Mouse (Mus musculus) common myeloid progenitor, adult 5-6 weeks (primary cell): ENCODE results near the gene Pih1d2. TPM values are rescaled to one million over a fixed set of nuclear protein-coding genes. Genes with fewer than 3 reads are reported as not detected.
A peak's percentile ranks its signal among the peaks of the same experiment; 100 is the strongest.

Experiments
- ATAC-seq: replicated peaks from 2 replicates; pipeline ENCODE4 v1.8.0; 2016; ENCODE audit warnings: low read depth, mild to moderate bottlenecking, moderate TSS enrichment, inconsistent platforms; ENCODE audit not compliant: poor library complexity, severe bottlenecking
- total RNA-seq: library from RNA; stranded (forward); fragments of 200-1000, 187-1606 nt; gene quantifications from 2 replicates; pipeline ENCODE4 v1.2.3, GENCODE M21; 2017

Gene Pih1d2
- total RNA-seq: 0.24 and 4.4 TPM in 2 replicates

DNA sequence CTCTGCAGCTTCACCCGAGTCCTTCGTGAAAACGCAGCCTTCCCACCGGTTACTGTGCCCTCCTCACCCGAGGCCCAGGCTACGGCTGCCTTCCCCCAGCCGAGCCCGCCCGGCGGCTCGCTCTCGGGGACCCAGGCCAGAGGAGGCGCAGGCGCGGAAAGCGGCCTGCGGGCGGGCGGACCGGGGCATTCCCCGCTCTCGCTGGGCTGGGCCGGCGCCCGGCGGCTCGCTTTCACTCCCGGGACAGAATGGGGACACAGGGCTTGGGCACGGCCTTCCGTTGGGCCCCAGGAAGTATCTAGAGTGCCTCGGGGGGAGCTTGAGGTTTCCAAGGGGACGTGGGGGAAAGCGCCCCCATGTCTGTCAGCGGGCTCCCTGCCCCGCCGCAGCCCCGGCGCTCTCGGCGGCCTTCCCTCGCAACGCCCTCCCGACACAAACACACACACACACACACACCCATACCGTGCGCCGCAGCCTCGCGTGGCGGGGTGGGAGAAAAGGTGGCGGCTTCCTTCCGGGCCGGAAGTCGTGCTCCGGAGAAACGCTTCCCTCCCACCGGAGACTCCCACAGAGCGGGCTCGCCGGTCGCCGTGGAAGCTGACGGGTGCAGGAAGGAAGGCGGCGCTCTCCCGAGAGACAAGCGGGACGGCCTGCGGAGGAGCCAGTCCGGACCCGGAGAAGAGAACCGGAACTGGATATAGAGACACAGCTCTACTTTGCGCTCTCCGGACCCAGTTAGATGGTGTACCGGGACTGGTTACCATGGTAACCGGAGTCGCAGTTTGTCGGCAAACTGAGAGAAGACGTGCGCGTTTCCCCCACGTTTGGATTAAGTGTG, at the start of gene Pih1d2, which contains the start of gene Nkapd1:
Pih1d2 (plus strand) TSS at position 556 of the 838 bp plus-strand sequence.
Nkapd1 (minus strand) TSS at position 699 of the 838 bp plus-strand sequence.
- ATAC-seq: peak; percentile 92

DNA sequence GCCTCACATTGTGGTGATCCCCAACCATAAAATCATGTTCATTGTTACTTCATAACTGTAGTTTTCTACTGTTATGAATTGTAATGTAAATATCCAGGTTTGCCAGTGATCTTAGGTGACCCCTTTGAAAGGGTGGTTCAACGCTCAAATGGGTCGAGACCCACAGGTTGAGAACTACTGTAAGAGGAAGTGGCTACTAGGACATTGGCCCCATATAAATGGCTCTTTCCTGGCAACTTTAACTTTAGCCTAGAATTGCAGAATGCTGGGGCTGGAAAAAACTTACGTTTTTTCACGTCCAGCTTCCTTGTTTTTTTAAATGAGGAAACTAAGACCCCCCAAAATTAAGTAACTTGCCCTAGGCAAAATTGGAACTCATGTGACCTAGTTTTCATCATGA, 49.7 kb upstream of the Pih1d2 start:
- peak; percentile 29; the same call in 1 of the 2 replicates for ATAC-seq

DNA sequence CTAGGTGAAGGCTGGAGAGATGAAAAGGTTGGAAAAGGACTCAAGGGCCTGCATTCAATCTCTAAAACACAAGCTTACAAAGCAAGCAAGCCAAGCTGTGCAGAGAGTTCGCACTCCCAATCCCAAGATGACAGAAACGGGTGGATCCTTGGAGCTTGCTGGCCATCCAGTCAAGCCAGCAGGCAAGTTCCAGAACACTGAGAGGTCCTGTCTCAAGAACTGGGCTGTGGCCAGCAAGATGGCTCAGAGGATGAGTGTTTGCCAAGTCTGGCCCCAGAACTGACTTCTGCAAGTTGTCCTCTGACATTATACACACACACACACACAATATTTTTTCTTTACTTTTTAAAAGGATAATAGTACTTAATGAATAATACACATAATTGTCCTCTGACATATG, 49.2 kb upstream of the Pih1d2 start:
- no peak for ATAC-seq

DNA sequence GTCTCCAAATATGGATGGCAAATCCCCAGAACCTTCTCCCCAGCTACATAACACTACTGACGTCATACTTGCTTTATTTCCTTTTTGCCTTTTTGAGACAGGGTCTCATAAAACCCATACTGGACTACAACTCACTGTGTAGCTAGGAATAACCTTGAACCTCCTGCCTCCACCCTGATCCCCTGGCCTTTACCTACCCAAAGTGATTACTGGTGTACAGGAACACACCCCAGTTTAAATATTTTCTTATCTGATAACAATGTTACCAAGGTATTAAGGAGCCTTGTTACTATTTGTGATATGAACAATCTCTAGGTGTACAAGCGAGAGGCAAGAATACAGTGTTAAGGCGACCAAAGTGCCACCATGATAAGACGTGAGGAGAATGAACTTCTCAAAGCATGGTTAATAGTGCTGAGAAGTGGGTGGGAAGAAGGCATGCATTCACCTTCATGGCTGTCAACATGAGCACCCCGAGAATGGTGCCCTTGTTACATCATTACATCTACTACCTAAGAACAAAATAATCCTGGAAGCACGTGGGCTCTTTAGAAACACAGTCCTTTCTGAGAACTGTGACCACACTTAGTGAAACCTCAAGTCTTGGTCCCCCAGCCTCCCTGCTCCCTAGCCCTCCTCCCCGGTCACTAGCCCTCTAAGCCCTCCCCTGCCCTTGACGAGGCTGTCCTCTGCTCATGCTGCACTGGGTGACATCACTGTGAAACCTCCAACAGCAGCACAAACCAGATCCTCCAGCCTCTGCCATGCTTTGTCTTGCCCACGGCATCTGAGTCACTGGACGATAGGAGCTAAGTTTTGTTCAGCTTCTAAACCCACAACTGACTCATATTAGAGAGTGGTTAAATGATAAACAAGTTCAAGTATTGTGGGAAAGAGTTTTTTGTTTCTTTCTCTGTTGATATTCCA, 47.3 kb upstream of the Pih1d2 start:
- no peak for ATAC-seq

DNA sequence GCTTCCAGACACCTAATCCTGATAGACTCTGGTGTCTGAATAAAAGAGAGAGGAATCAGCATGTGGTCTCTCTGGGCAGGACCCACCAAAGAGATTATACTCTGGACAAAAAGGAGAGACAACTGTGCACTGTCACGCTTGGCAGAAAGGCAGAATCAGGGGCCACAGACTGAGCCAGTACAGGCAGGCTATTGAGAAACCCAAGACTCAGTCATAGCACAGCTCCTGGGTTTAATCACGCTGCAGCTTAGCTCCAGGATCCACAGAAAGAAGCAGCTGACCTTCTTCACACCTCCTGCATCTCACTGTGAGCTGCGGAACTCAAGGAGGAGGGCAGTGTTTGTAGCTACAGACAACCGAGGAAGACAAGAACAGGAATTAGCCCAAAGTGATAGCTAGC, 36.8 kb upstream of the Pih1d2 start:
- no peak for ATAC-seq

DNA sequence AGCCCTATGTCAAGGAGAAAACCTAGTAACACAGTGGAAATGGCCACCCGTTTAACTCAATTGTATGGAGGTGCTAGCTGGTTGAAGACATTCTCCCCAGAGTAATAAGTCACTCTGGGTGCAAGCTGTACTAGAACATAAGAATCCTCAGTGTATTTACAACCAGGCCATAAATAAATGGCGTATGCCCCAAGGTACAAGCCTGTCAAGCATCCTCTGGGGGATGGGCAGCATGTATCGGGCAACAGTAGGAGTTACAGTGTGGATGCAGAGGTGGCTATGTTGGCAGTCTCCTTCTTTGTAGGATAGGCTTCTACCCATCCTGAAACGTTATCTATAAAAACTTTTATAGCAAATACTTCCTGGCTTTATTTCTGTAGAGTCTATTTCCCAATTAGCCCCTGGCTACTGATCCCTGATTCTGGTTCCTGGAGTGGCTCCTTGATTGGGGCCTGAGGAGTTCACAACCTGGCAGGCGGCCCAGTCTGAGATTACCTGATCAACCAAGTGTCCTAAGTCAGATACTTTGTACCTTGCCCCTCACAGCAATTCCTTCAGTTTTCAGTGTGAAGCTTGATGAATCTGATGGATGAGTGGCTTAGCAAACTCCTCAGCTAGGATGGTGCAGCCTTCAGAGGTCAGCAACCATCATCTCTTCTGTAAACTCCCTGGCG, 31.8 kb upstream of the Pih1d2 start:
- no peak for ATAC-seq

DNA sequence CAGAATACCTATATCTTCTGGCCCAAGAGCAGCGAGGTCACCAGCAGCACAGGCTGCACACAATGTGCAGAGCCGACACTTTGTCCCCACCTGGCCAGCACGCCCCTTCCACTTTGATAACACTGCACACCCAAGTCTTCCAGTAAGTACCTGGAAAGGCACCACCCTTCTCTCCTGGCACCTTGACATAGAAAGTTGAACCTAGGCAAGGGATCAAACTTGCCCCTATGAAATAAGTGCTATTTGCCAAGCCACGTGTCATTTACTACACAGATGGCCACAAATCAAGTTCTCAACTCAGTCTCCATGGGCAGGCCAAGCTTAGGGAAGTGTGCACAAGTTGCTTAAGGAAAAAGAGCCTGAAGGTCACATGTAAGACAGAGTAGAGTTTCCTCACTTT, 30.2 kb upstream of the Pih1d2 start:
- ATAC-seq: no peak

DNA sequence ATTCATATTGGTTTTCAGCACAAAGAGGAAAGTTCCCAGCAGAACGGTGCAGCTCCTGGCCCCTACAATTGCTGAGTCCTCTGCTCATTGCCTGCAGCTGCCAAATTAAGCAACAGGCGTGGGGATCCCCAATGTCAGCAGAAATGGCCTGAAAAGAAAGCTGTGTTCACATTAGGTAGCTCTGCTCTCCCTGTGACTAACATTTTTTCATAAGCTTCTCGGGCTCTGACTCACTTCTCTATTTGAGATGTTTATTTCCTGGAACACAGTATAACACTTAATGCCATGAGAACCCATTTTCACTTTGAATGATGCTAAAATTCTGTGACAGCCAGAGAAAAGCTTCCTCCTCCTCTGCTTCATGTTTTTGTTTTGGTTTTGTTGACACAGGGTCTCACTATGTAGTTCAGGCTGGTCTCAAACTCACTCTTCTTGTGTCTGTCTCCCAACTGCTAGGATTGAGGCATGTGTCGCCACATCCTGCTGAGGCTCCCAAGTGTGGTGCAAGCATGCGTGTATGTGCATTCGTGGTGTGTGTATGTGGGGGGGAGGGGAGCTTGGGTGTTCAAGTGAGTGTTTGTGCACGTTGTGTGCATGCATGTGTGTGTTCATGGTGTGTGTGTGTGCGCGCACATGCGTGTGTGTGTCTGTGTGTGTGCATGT, 26.1 kb upstream of the Pih1d2 start:
- ATAC-seq: peak; percentile 54

DNA sequence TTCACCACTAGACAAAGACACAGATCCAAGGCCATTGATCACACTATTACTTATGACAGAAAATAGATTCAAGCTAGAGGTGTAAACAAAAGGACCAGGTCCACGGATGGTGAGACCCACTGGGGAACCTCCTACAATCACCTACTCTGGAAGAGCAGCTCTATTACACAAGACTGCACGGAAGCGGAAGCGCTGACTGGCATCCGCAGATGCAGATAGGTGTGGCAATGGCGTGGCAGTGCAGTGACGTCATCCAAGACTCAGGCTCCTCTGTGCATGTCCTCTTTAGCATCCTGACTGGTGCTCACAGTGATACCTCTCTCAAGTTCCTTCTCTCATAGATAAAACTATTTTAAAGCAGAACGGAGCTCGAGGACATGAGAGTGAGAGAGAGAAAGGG, 24.2 kb upstream of the Pih1d2 start:
- no peak for ATAC-seq

DNA sequence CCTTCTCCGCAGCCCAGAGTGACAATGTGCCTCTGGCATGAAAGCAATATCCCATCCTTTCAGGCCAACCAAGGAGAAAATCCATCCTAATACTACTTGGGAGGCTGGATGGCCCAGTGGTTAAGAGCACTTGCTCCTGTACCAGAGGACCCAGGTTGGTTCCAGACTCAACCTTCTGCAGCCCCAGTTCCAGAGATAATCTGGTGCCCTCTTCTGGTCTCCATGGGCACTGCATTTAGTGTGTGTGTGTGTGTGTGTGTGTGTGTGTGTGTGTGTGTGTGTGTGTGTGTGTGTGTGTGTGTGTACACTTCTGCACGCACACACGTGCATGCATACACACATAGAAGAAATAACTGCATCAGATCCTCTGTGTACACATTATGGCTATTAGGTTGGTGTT, 23.6 kb upstream of the Pih1d2 start:
- peak; percentile 76 for ATAC-seq

DNA sequence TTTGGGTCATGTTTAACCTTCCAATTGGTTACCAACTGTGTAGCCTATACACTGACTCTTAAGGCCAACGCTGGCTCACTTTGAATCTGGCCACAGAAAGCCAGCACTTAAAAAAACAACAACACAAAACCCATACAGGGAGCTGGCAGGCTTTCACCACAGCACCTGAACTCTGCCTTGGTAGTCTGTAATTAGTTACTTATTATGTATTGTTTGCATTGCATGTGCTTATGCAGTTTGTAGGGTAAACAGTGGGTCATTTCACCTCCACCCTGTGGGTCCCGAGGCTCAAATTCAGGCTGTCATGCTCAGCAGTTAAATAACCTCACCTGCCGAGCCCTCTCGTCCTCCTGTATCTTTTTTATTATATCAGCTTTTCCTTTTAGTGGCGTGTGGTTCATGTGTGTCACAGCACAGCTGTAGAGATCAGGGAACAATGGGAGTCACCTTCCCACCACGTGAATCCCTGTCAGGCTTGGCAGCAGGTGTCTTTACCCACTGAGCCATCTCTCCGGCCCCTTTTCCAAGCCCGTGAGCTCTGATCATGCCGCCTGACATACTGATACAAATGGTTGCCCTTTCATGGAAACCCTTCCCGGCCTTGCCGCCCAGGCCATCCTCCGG, 22.2 kb upstream of the Pih1d2 start:
- no peak for ATAC-seq

DNA sequence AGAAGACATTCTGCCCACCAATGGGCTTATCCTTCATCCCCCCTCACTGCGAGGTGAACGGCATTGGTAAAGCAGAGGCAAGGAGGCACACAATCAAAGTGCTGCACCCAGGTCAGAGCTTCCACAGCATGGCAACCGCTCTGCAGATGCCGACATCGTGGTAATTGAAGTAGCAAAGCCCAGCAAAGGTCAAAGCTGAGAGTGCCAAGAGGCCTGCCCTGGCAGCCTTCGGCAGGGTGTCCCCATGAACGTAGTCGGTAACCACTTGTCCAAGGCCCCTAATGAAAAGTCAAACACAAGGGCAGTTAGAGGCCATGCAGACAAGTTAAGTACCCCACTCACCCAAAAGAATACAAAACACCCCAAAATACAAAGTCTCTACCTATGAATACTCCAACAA, 20.1 kb upstream of the Pih1d2 start:
- ATAC-seq: no peak

DNA sequence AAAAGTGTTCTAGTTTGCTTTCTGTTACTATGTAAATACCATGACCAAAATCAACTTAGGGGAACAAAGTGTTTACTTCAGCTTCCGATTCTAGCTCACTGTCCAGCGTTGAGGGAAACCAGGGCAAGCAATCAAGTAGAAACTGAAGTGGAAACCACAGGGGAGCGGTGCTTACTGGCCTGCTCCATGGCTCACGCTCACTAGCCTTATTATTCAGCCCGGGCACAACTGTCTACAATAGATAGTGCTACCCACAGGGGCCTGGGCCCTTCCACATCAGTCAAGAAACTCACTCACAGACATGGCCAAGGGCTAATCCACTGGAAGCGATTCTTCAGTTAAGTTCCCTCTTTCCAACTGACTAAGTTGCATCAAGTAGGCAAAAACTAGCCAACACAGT, 15.6 kb upstream of the Pih1d2 start:
- no peak for ATAC-seq

DNA sequence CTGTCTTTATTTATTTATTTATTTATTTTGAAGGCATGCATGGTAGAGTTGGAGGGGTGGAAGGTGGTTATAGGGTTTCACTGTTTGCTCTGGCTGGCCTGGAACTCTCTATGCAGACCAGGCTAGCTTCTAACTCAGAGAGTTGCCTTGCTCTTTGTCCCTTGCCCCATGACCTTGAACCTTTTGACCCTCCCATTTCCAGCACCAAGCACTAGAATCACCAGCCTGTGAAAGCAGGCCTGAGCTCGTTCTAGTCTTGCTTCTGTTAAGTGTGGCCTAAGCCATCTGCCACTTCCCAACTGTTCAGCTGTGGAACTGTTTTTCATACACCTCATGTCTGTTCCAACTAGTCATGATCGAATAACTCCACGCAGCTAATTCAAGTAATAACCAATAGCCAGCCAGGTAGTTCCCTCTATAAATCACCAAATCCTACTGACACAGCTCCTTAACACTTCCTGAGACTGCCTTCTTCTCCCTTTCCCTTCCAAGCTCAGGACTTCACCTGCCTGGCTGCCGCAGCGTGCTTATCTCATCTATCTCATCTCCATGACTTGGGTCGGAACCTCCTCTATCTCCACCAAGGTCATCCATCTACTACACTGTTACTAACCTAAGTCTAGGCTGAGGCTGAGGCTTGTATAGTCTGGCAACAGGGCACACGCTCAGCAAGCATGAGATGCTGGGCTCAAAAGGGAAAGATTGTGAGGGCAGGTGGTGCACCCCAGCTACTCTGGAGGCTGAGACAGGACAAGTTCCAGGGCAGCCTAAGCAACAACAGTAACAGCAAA, 14.9 kb upstream of the Pih1d2 start:
- ATAC-seq: no peak

DNA sequence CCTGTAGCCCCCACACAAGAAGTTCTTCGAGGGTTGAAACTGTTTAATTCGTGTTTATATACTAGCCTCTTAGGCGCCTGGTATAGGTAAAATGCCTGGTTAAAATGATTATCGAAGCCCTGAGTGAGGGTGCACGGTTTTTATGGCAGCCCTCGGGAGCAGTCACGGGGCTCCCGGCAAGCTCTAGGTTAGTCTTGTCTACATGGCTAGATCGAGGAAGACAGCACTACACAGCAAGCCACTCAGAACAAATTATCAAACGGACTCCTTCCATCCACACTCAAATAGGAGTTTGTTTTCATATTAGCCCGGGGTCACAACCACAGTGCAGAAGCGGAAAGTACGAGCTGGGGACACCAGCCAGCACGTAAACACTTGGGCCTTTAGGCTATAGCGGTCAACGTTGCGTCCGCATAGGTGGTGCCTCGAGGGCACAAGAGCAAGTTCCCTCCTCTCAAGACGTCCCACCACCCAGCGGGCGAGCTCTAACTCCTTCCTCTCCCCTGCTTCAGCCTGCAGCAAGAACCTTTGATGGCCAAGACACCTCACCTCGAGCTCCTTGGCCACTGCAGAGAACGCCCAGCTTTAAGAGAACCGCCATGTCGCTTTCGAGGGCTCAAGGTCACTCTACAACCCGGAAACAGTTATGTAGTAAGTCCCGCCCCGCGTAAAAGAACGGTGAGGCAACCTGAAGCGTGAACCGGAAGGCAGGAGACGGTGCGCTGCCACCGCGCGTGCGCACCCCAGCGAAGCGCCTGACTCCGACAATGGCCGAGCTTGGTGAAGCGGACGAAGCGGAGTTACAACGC, 13.7 kb upstream of the Pih1d2 start, which contains the start of the genes Sdhd and Timm8b:
Sdhd (minus strand) TSS at position 624 of the 809 bp plus-strand sequence.
Timm8b (plus strand) TSS at position 722 of the 809 bp plus-strand sequence.
- ATAC-seq: peak; percentile 96

DNA sequence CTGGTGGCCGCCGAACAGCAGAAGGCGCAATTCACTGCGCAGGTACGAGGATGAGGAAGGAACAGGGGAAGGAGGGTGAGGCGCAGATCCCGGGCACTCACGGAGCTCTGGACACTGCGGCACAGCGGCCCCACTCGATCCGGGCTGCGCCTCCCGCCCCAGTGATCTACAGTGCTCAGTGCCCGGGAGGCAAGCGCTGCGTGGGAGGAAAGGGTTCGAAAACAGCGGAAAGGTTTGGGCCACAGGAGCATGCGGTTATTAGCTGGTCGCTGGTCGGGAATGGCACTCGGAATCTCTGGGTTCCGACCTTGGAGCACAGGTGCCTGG, 13.2 kb upstream of the Pih1d2 start:
- ATAC-seq: no peak

DNA sequence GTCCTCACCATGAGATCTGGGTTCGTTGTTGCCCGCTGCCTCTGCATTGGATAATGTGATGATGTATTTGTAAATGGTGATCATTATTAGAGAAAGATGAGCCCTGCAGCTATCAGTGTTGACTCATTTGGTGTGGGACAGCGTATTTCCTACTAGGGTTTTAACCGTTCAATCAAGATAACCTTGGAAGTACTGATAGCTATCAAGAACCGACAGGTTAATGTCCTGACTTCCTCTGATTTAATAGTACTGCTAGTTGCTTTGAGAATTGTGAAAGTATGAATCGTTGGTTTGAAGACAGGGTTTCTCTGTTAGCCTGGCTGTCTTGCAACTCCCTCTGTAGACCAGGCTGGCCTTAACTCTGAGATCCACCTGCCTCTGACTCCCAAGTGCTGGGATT, 12.8 kb upstream of the Pih1d2 start:
- no peak for ATAC-seq

DNA sequence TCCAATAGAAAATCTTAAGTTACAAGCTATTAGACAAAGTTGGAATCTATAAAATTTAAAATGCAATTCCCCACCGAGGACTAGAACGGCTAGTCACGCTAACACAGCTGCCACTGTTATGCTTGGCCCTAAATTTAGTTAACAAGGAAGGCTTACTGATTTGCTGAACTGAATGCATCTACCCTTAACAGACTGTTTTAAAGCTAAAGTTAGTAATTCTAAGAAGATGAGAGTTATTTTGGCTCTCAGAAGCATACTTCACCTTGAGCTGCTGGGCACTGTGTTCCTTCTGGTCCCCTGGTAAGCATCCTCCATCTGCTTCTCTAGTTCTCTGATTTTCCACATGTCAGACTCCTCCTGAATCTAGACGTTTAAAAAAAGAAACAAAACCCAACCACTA, 5.0 kb upstream of the Pih1d2 start:
- ATAC-seq: no peak
